Mouse (Mus musculus): ENCODE measurements around the gene Gm17416. TPM values are rescaled to one million over a fixed set of nuclear protein-coding genes. Genes with fewer than 3 reads are reported as not detected.

Gene Gm17416
- total RNA-seq, 2 experiments from 2014 or later = not detected

DNA sequence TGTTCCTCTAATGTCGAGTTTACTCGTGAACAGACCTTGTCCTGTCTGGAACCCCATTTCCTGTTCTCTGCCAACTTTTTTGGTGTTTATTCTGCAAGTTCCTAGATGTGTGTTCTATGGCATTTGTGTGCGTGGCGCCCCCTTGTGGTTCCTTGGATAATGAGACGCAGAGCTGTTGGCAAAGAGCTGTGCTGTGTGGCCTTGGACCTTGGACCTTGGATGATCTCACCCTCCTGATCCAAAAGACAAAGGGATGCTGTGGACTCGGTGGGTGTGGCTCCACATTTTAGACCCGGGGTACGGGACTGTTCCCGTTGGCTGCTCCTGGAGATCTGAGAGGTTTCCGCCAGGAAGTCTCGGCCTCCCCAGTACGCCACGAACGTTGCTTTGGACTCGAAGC lies 34.9 kb downstream of the Gm17416 start, which contains the start of gene Defb36:
Defb36 (plus strand) TSS at position 271 of the 400 bp plus-strand sequence.
- peak; percentile 81 for DNase-seq

DNA sequence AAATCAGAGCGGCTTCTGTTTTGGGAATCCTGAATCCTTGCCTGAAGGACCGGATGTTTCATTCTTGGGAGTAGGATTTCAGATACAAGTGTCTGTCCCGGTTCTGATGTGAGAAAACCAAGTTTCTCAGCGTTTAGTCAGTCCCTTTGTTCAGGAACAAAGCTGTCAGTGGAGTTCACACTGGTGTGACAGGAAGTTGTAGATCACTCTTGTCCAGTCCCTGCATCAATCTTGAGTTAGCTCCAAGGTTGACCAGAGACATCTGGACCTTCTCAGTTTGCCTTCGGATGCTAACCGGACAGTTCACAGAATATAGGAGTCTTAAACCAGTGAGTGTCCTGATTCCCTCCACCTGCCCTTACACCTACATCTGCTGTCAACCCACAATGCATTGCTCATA lies 38.6 kb downstream of the Gm17416 start:
- no peak for DNase-seq

DNA sequence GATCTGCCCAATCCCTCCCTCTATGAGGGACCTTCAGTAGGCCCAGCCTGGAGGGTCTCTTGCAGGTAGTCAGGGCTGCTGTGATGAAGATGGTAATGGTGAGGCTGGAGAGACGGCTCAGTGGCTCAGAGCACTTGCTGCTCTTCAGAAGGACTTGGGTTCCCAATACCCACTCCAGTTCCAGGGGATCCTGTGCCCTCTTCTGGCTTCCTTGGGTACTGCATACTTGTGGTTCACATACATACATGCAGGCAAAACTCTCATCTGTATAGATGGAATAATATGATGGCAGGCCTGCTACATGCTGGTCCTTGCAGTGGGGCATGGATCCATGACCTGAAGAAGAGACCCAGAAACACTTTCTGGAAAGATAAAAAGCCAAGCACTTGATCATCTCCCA lies 39.6 kb downstream of the Gm17416 start:
- no peak for DNase-seq

DNA sequence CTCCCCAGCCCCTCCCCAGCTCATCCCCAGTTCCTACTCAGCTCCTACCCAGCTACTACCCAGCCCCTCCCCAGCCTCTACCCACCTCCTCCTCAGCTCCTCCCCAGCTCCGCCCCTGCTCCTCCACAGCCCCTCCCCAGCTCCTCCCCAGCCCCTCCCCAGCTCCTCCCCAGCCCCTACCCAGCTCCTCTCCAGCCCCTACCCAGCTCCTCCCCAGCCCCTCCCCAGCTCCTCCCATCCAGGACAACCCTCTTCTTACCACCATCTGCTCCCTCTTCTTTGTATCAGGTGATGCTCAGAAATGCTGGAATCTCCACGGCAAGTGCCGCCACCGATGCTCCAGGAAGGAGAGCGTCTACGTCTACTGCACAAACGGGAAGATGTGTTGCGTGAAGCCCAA lies 43.1 kb downstream of the Gm17416 start:
- DNase-seq = no peak

DNA sequence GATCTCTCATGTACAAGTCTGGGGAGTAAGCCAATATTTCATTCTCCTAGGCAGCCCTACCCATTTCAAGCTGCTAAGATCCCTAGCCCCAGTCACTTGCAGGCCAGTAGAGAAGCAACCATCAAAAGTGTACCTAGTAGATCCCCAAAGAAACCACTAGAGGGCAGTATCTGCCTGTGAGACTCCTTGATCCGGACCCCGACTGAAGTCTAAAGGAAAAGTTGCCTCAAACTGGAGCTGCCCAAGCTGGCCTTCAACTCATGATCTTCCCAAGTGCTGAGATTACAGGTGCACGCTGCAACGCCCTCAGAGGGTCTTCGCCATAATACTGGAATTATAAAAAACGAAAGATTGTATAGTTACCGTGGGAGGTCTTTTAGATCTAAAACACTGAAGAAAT lies 46.4 kb downstream of the Gm17416 start:
- peak; percentile 69 for DNase-seq

DNA sequence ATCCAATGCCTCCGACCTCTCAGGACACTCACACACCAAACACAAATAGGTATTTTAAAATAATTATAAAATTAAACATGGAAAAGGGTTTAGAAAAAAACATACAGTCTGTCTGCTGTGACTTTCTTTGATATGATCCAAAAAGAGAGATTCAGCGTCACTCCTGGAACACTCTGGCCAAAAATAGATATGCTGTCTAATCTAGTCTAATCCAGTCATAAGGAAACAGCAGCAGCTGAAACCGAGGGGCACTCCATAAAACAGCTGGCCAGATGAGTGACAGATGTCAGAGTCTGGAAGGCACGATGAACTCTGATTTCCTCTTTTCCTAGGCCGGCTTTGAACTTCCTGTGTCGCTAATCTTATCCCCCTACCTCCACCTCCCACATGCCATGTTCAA lies 47.3 kb downstream of the Gm17416 start:
- no peak for DNase-seq

DNA sequence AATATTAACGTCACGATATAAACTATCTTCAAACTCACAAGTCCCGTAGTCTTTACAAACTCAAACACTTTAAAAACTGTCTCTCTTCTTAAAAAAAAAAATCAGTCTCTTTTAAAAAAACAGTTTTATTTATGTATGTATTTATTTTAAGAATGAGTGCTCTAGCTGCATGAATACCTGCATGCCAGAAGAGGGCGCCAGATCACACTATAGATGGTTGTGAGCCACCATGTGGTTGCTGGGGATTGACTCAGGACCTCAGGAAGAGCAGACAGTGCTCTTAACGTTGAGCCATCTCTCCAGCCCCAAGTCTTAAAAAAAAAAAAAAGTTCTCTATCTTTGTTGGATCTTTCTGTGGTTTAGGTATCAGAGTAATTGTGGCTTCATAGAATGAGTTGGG lies 48.2 kb downstream of the Gm17416 start:
- no peak for DNase-seq

Other genes starting within 250 kb of the Gm17416 start
- 100 to 1,000 TPM in 1 of 2 experiments, 10 to 100 TPM in 1; 92.9 to 124 TPM for gene Rbck1, start 236.7 kb upstream of the Gm17416 start, total RNA-seq (2021)
- 1 to 10 TPM; 4.6 to 6.8 TPM for gene Trib3, start 225.3 kb upstream of the Gm17416 start, total RNA-seq (2021)
- 1 to 10 TPM; 1.8 to 2.8 TPM for gene Nrsn2, start 192.7 kb upstream of the Gm17416 start, total RNA-seq (2021)
- gene Sox12, start 171.3 kb upstream of the Gm17416 start, total RNA-seq (2021) = 10 to 100 TPM; 15.7 to 22.7 TPM
- gene Zcchc3, start 154.3 kb upstream of the Gm17416 start, total RNA-seq (2021) = 10 to 100 TPM in 1 of 2 experiments, 1 to 10 TPM in 1; 9.4 to 11.1 TPM
- gene 6820408C15Rik, start 153.8 kb upstream of the Gm17416 start, total RNA-seq (2021) = under 1 TPM; 0.42 to 0.79 TPM
- not detected for gene Defb23, start 104.7 kb upstream of the Gm17416 start, total RNA-seq (2021)
- gene Defb20, start 92.3 kb upstream of the Gm17416 start, total RNA-seq (2021) = not detected
- not detected for gene Defb22, start 79.2 kb upstream of the Gm17416 start, total RNA-seq (2021)
- gene Defb26, start 57.6 kb upstream of the Gm17416 start, total RNA-seq (2021) = not detected
- not detected for gene Defb28, start 51.1 kb upstream of the Gm17416 start, total RNA-seq (2021)
- not detected for gene Defb29, start 29.2 kb upstream of the Gm17416 start, total RNA-seq (2021)
- not detected for gene Defb21, start 3.4 kb downstream of the Gm17416 start, total RNA-seq (2021)
- gene Defb19, start 11.0 kb downstream of the Gm17416 start, total RNA-seq (2021) = 1 to 10 TPM; 1.5 to 2.2 TPM
- gene Defb45, start 30.1 kb downstream of the Gm17416 start, total RNA-seq (2021) = not detected
- under 1 TPM in 1 of 2 experiments, not detected in 1; 0.73 TPM for gene Defb36, start 35.0 kb downstream of the Gm17416 start, total RNA-seq (2021)
- gene Defb25, start 53.7 kb downstream of the Gm17416 start, total RNA-seq (2021) = not detected
- gene Rem1, start 57.6 kb downstream of the Gm17416 start, total RNA-seq (2021) = 10 to 100 TPM in 1 of 2 experiments, 1 to 10 TPM in 1; 7.2 to 10.1 TPM
- 100 to 1,000 TPM; 105 to 125 TPM for gene H13, start 100.1 kb downstream of the Gm17416 start, total RNA-seq (2021)
- 10 to 100 TPM; 24.5 to 26.7 TPM for gene Mcts2, start 117.7 kb downstream of the Gm17416 start, total RNA-seq (2021)
- gene Id1, start 166.9 kb downstream of the Gm17416 start, total RNA-seq (2021) = 100 to 1,000 TPM; 112 to 182 TPM
- 1 to 10 TPM; 8.0 to 8.3 TPM for gene Cox4i2, start 184.8 kb downstream of the Gm17416 start, total RNA-seq (2021)

All from adrenal gland, postnatal 10 days (tissue).